Mouse (Mus musculus): ENCODE measurements around the gene Rexo5. TPM values are rescaled to one million over a fixed set of nuclear protein-coding genes. Genes with fewer than 3 reads are reported as not detected.

The Rexo5 gene
- 11.0 TPM for polyA plus RNA-seq (2021)

- peak; percentile 98 for ATAC-seq
- H3K27me3 ChIP-seq: no peaks in the 10 kb centered on the region
- in situ Hi-C loops (cut with MboI; ENCODE audit: low pct_unique_long_range_greater_than_20kb): no loop called here
- POLR2A ChIA-PET: no interaction called here
- CTCF ChIA-PET: no interaction called here
- no peak for DNase-seq (ENCODE audit: low read depth, low spot score)
- TF ChIP-seq CTCF (IDR thresholded peaks at IDR 0.05): no peak
Observed at GRCm38 (mm10) chr7:119793586-119794250, at the start of gene Rexo5, which contains the start of gene Eri2. TSS of gene Rexo5 (plus strand) at chr7:119794006. TSS of gene Eri2 (minus strand) at chr7:119794058.

GRCm38 (mm10) chr7:119744321-119744720, 49.5 kb upstream of the Rexo5 start:
- no peaks in the 10 kb centered on the region for H3K27me3 ChIP-seq
- CTCF ChIA-PET: no interaction called here
- no peak for ATAC-seq
- in situ Hi-C loops (cut with MboI; ENCODE audit: low pct_unique_long_range_greater_than_20kb): no loop called here
- POLR2A ChIA-PET: no interaction called here
- TF ChIP-seq CTCF (IDR thresholded peaks at IDR 0.05): no peak
- no peak for DNase-seq (ENCODE audit: low read depth, low spot score)

- no peaks in the 10 kb centered on the region for H3K27me3 ChIP-seq
- CTCF ChIA-PET: interaction anchor here (1.4 kb wide), 1 partner anchor 23 kb away, joined by 3 read pairs; no protein-coding TSS in a partner anchor
- DNase-seq (ENCODE audit: low read depth, low spot score) (peak; percentile 28), ATAC-seq (peak; percentile 71)
- POLR2A ChIA-PET: no interaction called here
- in situ Hi-C loops (cut with MboI; ENCODE audit: low pct_unique_long_range_greater_than_20kb): no loop called here
- no peak for TF ChIP-seq CTCF (IDR thresholded peaks at IDR 0.05)
Observed at GRCm38 (mm10) chr7:119745869-119746268, 47.9 kb upstream of the Rexo5 start.

- H3K27me3 ChIP-seq: no peaks in the 10 kb centered on the region
- no peak for TF ChIP-seq CTCF (IDR thresholded peaks at IDR 0.05)
- POLR2A ChIA-PET: no interaction called here
- no peak for ATAC-seq
- in situ Hi-C loops (cut with MboI; ENCODE audit: low pct_unique_long_range_greater_than_20kb): no loop called here
- CTCF ChIA-PET: no interaction called here
- DNase-seq (ENCODE audit: low read depth, low spot score): no peak
Observed at GRCm38 (mm10) chr7:119748761-119749160, 45.0 kb upstream of the Rexo5 start.

GRCm38 (mm10) chr7:119749942-119750341, 43.9 kb upstream of the Rexo5 start:
- H3K27me3 ChIP-seq: no peaks in the 10 kb centered on the region
- peak; percentile 44 for ATAC-seq
- CTCF ChIA-PET: interaction anchor here (0.7 to 0.8 kb wide), 2 partner anchors 15 to 78 kb away, joined by 3 read pairs; no protein-coding TSS in a partner anchor
- POLR2A ChIA-PET: no interaction called here
- no peak for TF ChIP-seq CTCF (IDR thresholded peaks at IDR 0.05)
- DNase-seq (ENCODE audit: low read depth, low spot score): no peak
- in situ Hi-C loops (cut with MboI; ENCODE audit: low pct_unique_long_range_greater_than_20kb): no loop called here

GRCm38 (mm10) chr7:119753696-119754095, 40.1 kb upstream of the Rexo5 start:
- H3K27me3 ChIP-seq: no peaks in the 10 kb centered on the region
- DNase-seq (ENCODE audit: low read depth, low spot score) (no peak), ATAC-seq (no peak)
- in situ Hi-C loops (cut with MboI; ENCODE audit: low pct_unique_long_range_greater_than_20kb): no loop called here
- POLR2A ChIA-PET: no interaction called here
- TF ChIP-seq CTCF (IDR thresholded peaks at IDR 0.05): no peak
- CTCF ChIA-PET: no interaction called here

- DNase-seq (ENCODE audit: low read depth, low spot score) (no peak), ATAC-seq (no peak)
- in situ Hi-C loops (cut with MboI; ENCODE audit: low pct_unique_long_range_greater_than_20kb): no loop called here
- CTCF ChIA-PET: interaction anchor here (0.6 kb wide), 1 partner anchor 436 kb away, joined by 3 read pairs; no protein-coding TSS in a partner anchor
- no peak for TF ChIP-seq CTCF (IDR thresholded peaks at IDR 0.05)
- POLR2A ChIA-PET: interaction anchor here (0.7 kb wide), 1 partner anchor 186 kb away, joined by 3 read pairs; no protein-coding TSS in a partner anchor
- H3K27me3 ChIP-seq: no peaks in the 10 kb centered on the region
Observed at GRCm38 (mm10) chr7:119760527-119760951, 33.3 kb upstream of the Rexo5 start, which contains the start of gene Acsm3. TSS of gene Acsm3 (plus strand) at chr7:119760923.

- ChIA-PET POLR2A (no interaction called here), CTCF (no interaction called here)
- in situ Hi-C loops (cut with MboI; ENCODE audit: low pct_unique_long_range_greater_than_20kb): no loop called here
- ATAC-seq (no peak), DNase-seq (ENCODE audit: low read depth, low spot score) (no peak)
- no peaks in the 10 kb centered on the region for H3K27me3 ChIP-seq
- no peak for TF ChIP-seq CTCF (IDR thresholded peaks at IDR 0.05)
Observed at GRCm38 (mm10) chr7:119762166-119762697, 31.6 kb upstream of the Rexo5 start.

GRCm38 (mm10) chr7:119764377-119764776, 29.4 kb upstream of the Rexo5 start:
- no peak for TF ChIP-seq CTCF (IDR thresholded peaks at IDR 0.05)
- in situ Hi-C loops (cut with MboI; ENCODE audit: low pct_unique_long_range_greater_than_20kb): no loop called here
- POLR2A ChIA-PET: no interaction called here
- no peak for DNase-seq (ENCODE audit: low read depth, low spot score)
- CTCF ChIA-PET: interaction anchor here (0.9 kb wide), 1 partner anchor 14 kb away, joined by 3 read pairs; no protein-coding TSS in a partner anchor
- no peaks in the 10 kb centered on the region for H3K27me3 ChIP-seq
- ATAC-seq: no peak

- CTCF ChIA-PET: interaction anchor here (1.0 kb wide), 1 partner anchor 22 kb away, joined by 3 read pairs; no protein-coding TSS in a partner anchor
- DNase-seq (ENCODE audit: low read depth, low spot score) (no peak), ATAC-seq (no peak)
- TF ChIP-seq CTCF (IDR thresholded peaks at IDR 0.05): no peak
- no peaks in the 10 kb centered on the region for H3K27me3 ChIP-seq
- in situ Hi-C loops (cut with MboI; ENCODE audit: low pct_unique_long_range_greater_than_20kb): no loop called here
- POLR2A ChIA-PET: interaction anchor here (0.6 kb wide), 1 partner anchor 86 kb away, joined by 9 read pairs; no protein-coding TSS in a partner anchor
Observed at GRCm38 (mm10) chr7:119766996-119767395, 26.8 kb upstream of the Rexo5 start.

- no peak for TF ChIP-seq CTCF (IDR thresholded peaks at IDR 0.05)
- DNase-seq (ENCODE audit: low read depth, low spot score) (no peak), ATAC-seq (no peak)
- POLR2A ChIA-PET: no interaction called here
- no peaks in the 10 kb centered on the region for H3K27me3 ChIP-seq
- CTCF ChIA-PET: no interaction called here
- in situ Hi-C loops (cut with MboI; ENCODE audit: low pct_unique_long_range_greater_than_20kb): no loop called here
Observed at GRCm38 (mm10) chr7:119769895-119770294, 23.9 kb upstream of the Rexo5 start.
